Mouse (Mus musculus) liver, embryonic 14.5 days (tissue): ENCODE results near the gene Gm47995. TPM values are rescaled to one million over a fixed set of nuclear protein-coding genes. Genes with fewer than 3 reads are reported as not detected.
A peak's percentile ranks its signal among the peaks of the same experiment; 100 is the strongest.

Experiments
- ATAC-seq: fragments of 200-750 bp; cut with Nextera tagmentation; 2 replicates; pipeline ENCODE4 v1.8.0; 2017; ENCODE audit warnings: moderate number of reproducible peaks, mild to moderate bottlenecking, moderate library complexity; ENCODE audit not compliant: insufficient read depth
- DNase-seq, 3 experiments: peaks; one replicate each; pipeline ENCODE4 v3.0.0-alpha.2; 2012 to 2013; ENCODE audit warnings: low read depth in 3 of 3, low spot score in 3 of 3
- H3K27ac ChIP-seq: fragments of 300-500 bp; sonication (generic); 2 replicates; pipeline ENCODE4 v1.5.1; 2014; ENCODE audit warnings: moderate library complexity, mild to moderate bottlenecking, control low read depth, inconsistent platforms
- H3K27me3 ChIP-seq: fragments of 300-500 bp; sonication (generic); 2 replicates; pipeline ENCODE4 v1.6.1; 2014; ENCODE audit warnings: mild to moderate bottlenecking, low read length, moderate library complexity; ENCODE audit not compliant: control insufficient read depth, insufficient read depth
- H3K36me3 ChIP-seq: fragments of 300-500 bp; sonication (generic); replicated peaks from 2 replicates; pipeline ENCODE4 v1.6.1; 2014; ENCODE audit warnings: low read depth; ENCODE audit not compliant: control insufficient read depth, insufficient read depth
- H3K4me1 ChIP-seq, 2 experiments: fragments of 200-500 bp in 1 of 2; fragments of 300-500 bp in 1 of 2; sonication (generic) in 1 of 2; replicated peaks; 2 replicates each; pipeline ENCODE4 v1.6.1; 2012 to 2014; ENCODE audit warnings: antibody characterized with exemption in 1 of 2, inconsistent platforms in 1 of 2, low read length in 1 of 2; ENCODE audit not compliant: control insufficient read depth in 2 of 2, insufficient read depth in 2 of 2
- H3K4me2 ChIP-seq: fragments of 300-500 bp; sonication (generic); 2 replicates; pipeline ENCODE4 v1.6.1; 2014; ENCODE audit warnings: low read depth, mild to moderate bottlenecking, control low read depth, moderate library complexity
- H3K4me3 ChIP-seq, 2 experiments: fragments of 200-500 bp in 1 of 2; fragments of 300-500 bp in 1 of 2; sonication (generic) in 1 of 2; 2 replicates each; pipeline ENCODE4 v1.5.1; 2012 to 2014; ENCODE audit warnings: low read depth in 2 of 2, low read length in 2 of 2, mild to moderate bottlenecking in 2 of 2, control low read depth in 1 of 2, inconsistent platforms in 1 of 2, moderate library complexity in 1 of 2; ENCODE audit not compliant: insufficient read depth in 1 of 2
- H3K9ac ChIP-seq: fragments of 300-500 bp; sonication (generic); replicated peaks from 2 replicates; pipeline ENCODE4 v1.6.1; 2014; ENCODE audit warnings: mild to moderate bottlenecking, control low read depth, moderate library complexity
- H3K9me3 ChIP-seq: fragments of 300-500 bp; sonication (generic); 2 replicates; pipeline ENCODE4 v1.6.1; 2016; ENCODE audit warnings: low read length, mixed read lengths; ENCODE audit not compliant: control insufficient read depth
- CTCF ChIP-seq: IDR thresholded peaks from 2 replicates; pipeline ENCODE4 v1.5.1; 2016; ENCODE audit warnings: antibody characterized with exemption, low read depth, control low read depth
- EP300 ChIP-seq: IDR thresholded peaks from 2 replicates; pipeline ENCODE4 v1.6.1; 2016; ENCODE audit warnings: antibody characterized with exemption, low read depth
- WGBS: fragments of 180-500 bp; shearing (Covaris S2); extraction: QIAGEN DNeasy Blood & Tissue Kit; methylation state at CpG from one replicate; pipeline ENCODE4 v1.1.7; 2014; ENCODE audit not compliant: insufficient replicate concordance; 5-methylcytosine and 5-hydroxymethylcytosine counted together
- polyA plus RNA-seq, 2 experiments: library from polyadenylated mRNA; depleted of rRNA in 1 of 2; stranded (reverse) in 1 of 2; unstranded in 1 of 2; fragments of >200 nt; fragmentation: Nextera tagmentation in 1 of 2; extraction: Ambion mirVana in 1 of 2; gene quantifications; 2 replicates each; pipeline versions ENCODE4 v1.2.1 to v1.2.3; 2012 to 2014

Gm47995 gene
- polyA plus RNA-seq, 2 experiments: 0.71 to 0.88 TPM

DNA sequence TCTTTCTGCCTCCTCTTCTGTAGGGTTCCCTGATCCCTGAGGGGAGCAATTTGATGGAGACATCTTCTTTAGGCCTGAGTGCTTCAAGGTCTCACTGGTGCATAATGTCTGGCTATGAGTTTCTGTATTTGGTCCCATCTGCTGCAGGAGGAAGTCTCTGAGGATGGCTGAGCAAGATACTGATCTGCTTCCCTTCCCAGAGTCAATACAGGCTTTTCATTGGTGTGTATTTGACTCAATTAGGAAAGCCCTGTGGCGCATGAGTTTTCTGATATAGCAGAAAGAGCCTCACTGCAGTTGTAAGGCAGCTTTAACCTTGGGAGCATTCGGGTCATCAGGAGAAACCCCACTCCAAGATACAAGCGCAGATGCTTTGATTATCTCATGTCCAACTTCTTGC lies 42.1 kb upstream of the Gm47995 start:
- no peak overlapping the region for H3K4me3 ChIP-seq
- H3K36me3 ChIP-seq: no peaks in the 10 kb centered on the region
- peaks cover 0 to 13% of the 10 kb centered on the region in 2 experiments; a peak in 3 of 4 replicates for H3K4me1 ChIP-seq
- TF ChIP-seq CTCF (no peak), EP300 (no peak)
- no peaks in the 10 kb centered on the region for H3K27me3 ChIP-seq
- no peak overlapping the region for H3K4me2 ChIP-seq
- H3K27ac ChIP-seq: no peak overlapping the region
- H3K9me3 ChIP-seq: no peaks in the 10 kb centered on the region
- WGBS: 58% methylated on average over 3 of the region's 3 CpGs
- ATAC-seq (no peak), DNase-seq (no peak)
- H3K9ac ChIP-seq: no peak overlapping the region

- H3K4me3 ChIP-seq: no peak overlapping the region
- no peak overlapping the region for H3K27ac ChIP-seq
- peaks cover 0 to 13% of the 10 kb centered on the region in 2 experiments; a peak in 3 of 4 replicates for H3K4me1 ChIP-seq
- H3K27me3 ChIP-seq: no peaks in the 10 kb centered on the region
- ATAC-seq (peak; percentile 32; the same call in 1 of the 2 replicates), DNase-seq (no peak)
- no peak overlapping the region for H3K4me2 ChIP-seq
- no peaks in the 10 kb centered on the region for H3K9me3 ChIP-seq
- H3K36me3 ChIP-seq: no peaks in the 10 kb centered on the region
- WGBS: 33% methylated on average over 7 of the region's 7 CpGs
- no peak for TF ChIP-seq CTCF
- peak; percentile 19; the same call in 1 of the 2 replicates for TF ChIP-seq EP300
- H3K9ac ChIP-seq: no peak overlapping the region
Observed at GRCm38 (mm10) chr1:151156777-151157632, 41.2 kb upstream of the Gm47995 start.

DNA sequence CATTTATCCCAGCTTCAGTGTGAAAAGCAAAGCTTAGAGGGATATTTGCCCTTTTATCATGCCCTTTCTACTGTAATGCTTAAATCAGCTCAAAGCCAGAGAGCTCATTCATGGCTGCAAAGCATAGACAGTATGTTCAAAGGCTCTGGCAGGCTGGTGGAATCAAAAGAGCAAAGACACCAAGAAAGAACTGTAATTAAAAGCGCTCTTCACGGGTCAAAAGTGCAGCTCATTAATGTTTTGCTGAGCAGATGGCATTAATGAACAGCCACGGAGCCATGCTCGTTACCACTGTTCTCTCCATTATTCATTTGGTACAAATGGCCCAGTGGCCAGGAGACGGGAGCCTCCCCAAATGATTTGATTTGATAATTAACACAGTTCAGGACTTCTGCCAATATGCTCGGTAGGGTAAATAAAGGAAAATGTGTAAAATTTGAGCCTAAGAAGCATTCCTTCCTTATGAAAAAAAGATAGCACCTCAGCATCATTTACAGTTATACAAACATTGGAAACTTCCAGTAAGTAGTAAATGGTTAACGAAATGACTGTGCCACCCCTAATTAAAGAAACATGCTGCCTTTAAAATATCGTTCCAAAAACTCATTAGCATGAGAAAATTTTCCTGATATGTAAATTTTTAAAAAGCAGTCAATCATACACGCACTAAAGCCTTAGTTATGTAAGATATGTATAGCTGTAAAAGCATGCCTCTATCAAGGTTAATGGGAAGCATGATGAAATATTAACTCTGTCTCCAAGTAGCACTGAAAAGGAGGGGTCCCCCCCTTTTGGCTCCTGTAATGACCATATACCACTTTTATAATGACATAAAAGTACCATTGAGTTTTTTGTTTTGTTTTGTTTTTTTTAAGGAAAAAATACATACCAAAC lies 40.0 kb upstream of the Gm47995 start:
- no peak overlapping the region for H3K9ac ChIP-seq
- ATAC-seq: no peak
- WGBS: 64% methylated on average over 9 of the region's 9 CpGs
- DNase-seq: no peak
- no peak overlapping the region for H3K4me3 ChIP-seq
- H3K4me2 ChIP-seq: no peak overlapping the region
- H3K4me1 ChIP-seq: peaks cover 0 to 13% of the 10 kb centered on the region in 2 experiments; a peak in 3 of 4 replicates
- H3K27me3 ChIP-seq: no peaks in the 10 kb centered on the region
- no peaks in the 10 kb centered on the region for H3K36me3 ChIP-seq
- H3K27ac ChIP-seq: no peak overlapping the region
- TF ChIP-seq EP300: no peak
- TF ChIP-seq CTCF: no peak
- no peaks in the 10 kb centered on the region for H3K9me3 ChIP-seq

GRCm38 (mm10) chr1:151158857-151159510 lies 39.3 kb upstream of the Gm47995 start:
- no peak overlapping the region for H3K9ac ChIP-seq
- H3K4me2 ChIP-seq: no peak overlapping the region
- no peaks in the 10 kb centered on the region for H3K9me3 ChIP-seq
- no peaks in the 10 kb centered on the region for H3K27me3 ChIP-seq
- TF ChIP-seq EP300 (no peak), CTCF (no peak)
- no peak for DNase-seq
- no peaks in the 10 kb centered on the region for H3K36me3 ChIP-seq
- peaks cover 0 to 11% of the 10 kb centered on the region in 2 experiments; a peak in 3 of 4 replicates for H3K4me1 ChIP-seq
- 71% methylated on average over 2 of the region's 2 CpGs for WGBS
- ATAC-seq: no peak
- H3K4me3 ChIP-seq: no peak overlapping the region
- H3K27ac ChIP-seq: no peak overlapping the region
